Mouse (Mus musculus) duodenum, adult 2 months (tissue): ENCODE results near the gene Cyp27b1. TPM values are rescaled to one million over a fixed set of nuclear protein-coding genes. Genes with fewer than 3 reads are reported as not detected.

Experiments
- polyA plus RNA-seq: library from polyadenylated mRNA; depleted of rRNA; stranded (reverse); fragments of >200 nt; gene quantifications from 2 replicates; pipeline ENCODE4 v1.2.3, GENCODE M21; 2012; ENCODE audit warnings: low replicate concordance; rRNA removed

Cyp27b1 gene
- 0.13 and 0.65 TPM in 2 replicates for polyA plus RNA-seq

DNA sequence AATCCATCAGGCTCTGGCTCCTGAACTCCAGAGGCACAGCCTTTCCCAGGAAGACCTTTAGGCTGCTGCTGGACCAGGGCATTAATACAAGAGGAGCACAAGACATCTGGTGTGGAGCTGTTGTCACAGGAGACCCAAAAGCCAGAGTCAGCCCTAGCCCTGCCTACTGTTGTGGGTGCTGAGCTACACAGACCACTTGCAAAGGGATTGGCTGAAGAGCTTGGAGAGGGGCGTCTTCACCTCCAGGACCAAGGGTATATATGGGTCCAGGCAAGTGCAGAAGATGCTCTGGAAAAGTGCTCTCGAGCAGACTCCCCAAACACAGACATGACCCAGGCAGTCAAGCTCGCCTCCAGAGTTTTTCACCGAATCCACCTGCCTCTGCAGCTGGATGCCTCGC, at the start of gene Cyp27b1:
Gene Cyp27b1, plus strand, starts transcription at position 297 of the 400 bp plus-strand sequence.

GRCm38 (mm10) chr10:127000529-127000928, 47.5 kb upstream of the Cyp27b1 start, which contains the start of gene Avil:
TSS of gene Avil (plus strand) at chr10:127000709.

GRCm38 (mm10) chr10:127030336-127031296, 17.4 kb upstream of the Cyp27b1 start, which contains the start of gene Tsfm:
TSS of gene Tsfm (minus strand) at chr10:127030840.

DNA sequence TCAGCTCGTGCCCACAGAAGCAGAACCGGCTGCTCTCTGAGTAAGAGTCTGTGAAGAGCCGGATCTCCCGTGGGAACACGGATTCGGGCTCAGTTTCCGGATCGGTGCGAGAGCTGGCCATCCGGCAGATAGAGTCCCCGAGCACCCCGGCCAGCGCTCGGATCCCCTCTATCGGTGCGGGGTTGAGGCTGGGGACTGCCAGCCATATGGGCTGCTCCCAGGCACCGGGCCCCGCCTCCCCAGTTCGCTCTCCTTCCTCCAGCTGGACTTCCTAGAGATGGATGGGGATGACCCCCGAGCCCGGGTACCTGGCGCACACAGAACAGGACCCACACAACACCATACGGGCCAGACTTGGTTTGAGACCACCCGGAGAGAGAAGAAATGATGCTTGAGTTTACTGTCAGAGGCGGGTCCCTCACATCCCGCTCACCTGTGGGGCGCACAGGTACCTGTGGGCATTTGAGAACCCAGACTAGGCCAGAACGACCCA, 6.7 kb upstream of the Cyp27b1 start, which contains the start of the genes Mettl1 and Eef1akmt3:
Gene Mettl1, plus strand, starts transcription at position 141 of the 493 bp plus-strand sequence.
Gene Eef1akmt3, minus strand, starts transcription at position 240 of the 493 bp plus-strand sequence.

DNA sequence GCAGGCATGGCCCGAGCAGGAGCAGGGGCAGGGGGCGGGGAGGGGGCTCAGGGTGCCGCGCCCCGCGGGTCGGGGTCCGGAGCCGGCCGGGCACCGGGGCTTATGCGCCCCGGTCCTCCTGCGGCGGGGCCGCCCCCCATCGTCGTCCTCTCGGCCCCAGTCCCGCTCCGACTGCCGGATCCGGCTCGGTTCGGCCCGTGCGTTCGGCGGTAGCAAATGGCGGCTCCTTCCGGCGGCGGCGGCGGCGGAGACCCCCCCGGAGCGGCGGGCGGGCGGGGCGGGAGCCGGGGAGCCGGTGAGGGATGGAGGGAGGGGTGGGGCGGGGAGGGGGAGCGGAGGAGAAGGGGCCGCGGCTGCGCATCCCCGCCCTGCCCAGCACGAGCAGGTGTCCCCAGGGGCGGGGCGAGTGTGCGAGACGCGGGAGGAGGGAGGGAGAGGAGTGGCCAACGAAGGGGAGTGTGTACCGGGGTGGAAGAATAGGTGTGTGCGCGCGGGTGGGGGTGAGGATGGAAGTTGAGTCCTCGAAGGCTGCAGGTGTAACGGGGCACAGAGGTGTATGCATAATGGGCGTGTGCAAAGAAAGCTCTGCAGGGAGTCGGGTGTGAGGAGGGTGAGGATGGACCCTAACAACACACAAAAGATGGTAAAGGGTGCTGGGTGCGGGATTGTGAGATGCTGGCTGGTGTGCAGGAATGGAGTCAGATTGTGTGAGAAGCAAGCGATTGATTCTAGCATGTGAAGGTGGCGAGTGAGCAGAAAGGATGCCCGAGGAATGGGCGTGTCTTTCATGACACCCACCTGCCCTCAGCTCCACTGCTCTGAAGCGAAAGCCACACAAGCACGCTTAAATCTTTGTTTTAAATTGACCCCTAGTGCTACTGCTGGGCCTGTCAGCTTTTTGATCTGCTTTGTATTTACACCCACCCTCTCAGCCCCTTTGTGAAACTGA, 12.2 kb downstream of the Cyp27b1 start, which contains the start of gene March9:
Gene March9, minus strand, starts transcription at position 217 of the 949 bp plus-strand sequence.

DNA sequence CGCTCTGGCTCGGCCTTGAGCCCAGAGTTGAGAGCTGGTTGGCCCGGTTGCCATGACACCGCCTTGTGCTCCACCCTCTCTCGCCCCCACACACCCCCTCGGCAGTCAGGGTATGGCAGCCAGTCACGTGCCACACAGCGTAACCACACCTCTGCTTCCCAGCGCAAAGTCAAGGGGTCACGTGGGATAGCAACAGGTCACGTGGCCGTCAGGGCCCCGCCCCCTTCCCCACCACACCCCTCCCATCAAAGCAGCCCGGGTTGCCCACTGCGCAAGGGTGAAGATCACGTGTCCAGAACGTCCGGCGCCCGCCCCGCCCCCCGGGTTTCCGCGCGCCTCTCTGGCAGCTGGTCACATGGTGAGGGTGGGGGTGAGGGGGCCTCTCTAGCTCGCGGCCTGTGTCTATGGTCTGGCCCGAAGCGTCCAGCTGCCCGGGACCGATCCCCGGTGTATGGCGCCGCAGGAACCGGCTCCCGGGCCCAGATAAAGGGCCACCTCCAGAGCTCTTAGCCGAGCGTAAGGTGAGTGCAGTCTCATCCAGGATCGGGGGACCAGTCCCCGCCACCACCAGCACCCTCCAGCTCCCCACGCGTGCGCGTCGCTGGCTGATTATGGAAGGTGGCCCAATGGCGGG, 15.3 kb downstream of the Cyp27b1 start, which contains the start of gene Cdk4:
Gene Cdk4, plus strand, starts transcription at position 296 of the 634 bp plus-strand sequence.

GRCm38 (mm10) chr10:127070190-127071121, 22.4 kb downstream of the Cyp27b1 start, which contains the start of gene Tspan31:
TSS of gene Tspan31 (minus strand) at chr10:127070264.

DNA sequence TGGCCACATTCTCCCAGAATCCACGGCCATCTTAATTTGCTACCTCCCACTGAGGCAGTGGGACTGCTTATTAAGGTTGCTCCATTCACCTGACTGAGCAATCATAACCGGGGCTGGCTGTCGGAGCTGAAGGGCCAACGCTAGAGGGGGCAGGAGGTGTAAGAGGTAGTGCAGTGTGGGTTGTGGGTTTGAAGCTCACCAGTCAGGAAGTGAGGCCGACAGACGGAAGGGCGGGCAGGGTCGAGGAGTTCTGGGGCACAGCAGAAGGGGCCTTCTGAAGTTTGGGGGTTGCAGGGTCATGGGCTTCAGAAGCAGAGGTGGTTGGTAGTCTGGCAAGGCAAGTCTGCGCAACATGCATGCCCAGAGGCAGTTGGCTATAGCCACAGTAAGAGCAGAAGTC, 27.0 kb downstream of the Cyp27b1 start, which contains the start of gene Agap2:
Gene Agap2, plus strand, starts transcription at position 205 of the 400 bp plus-strand sequence.

Other genes starting within 250 kb of the Cyp27b1 start
- gene Atp23, start 146.9 kb upstream of the Cyp27b1 start, polyA plus RNA-seq = 5.5 and 5.8 TPM in 2 replicates
- gene Ctdsp2, start 69.5 kb upstream of the Cyp27b1 start, polyA plus RNA-seq = 59.2 and 74.5 TPM in 2 replicates
- 0.83 and 9.1 TPM in 2 replicates for gene Avil, start 47.5 kb upstream of the Cyp27b1 start, polyA plus RNA-seq
- 31.8 and 44.1 TPM in 2 replicates for gene Tsfm, start 17.4 kb upstream of the Cyp27b1 start, polyA plus RNA-seq
- 7.0 and 13.9 TPM in 2 replicates for gene Mettl1, start 6.8 kb upstream of the Cyp27b1 start, polyA plus RNA-seq
- gene Eef1akmt3, start 6.7 kb upstream of the Cyp27b1 start, polyA plus RNA-seq = 0.58 and 1.6 TPM in 2 replicates
- 4.3 and 5.4 TPM in 2 replicates for gene March9, start 11.9 kb downstream of the Cyp27b1 start, polyA plus RNA-seq
- 76.0 and 80.3 TPM in 2 replicates for gene Cdk4, start 15.3 kb downstream of the Cyp27b1 start, polyA plus RNA-seq
- 35.7 and 49.3 TPM in 2 replicates for gene Tspan31, start 22.0 kb downstream of the Cyp27b1 start, polyA plus RNA-seq
- gene Agap2, start 27.0 kb downstream of the Cyp27b1 start, polyA plus RNA-seq = 3.5 and 11.0 TPM in 2 replicates
- 93.3 and 122 TPM in 2 replicates for gene Os9, start 72.9 kb downstream of the Cyp27b1 start, polyA plus RNA-seq
- gene B4galnt1, start 117.0 kb downstream of the Cyp27b1 start, polyA plus RNA-seq = 360 and 560 TPM in 2 replicates
- gene Slc26a10, start 132.4 kb downstream of the Cyp27b1 start, polyA plus RNA-seq = 0.82 and 1.6 TPM in 2 replicates
- 14.2 and 14.6 TPM in 2 replicates for gene Arhgef25, start 141.8 kb downstream of the Cyp27b1 start, polyA plus RNA-seq
- gene Dtx3, start 147.5 kb downstream of the Cyp27b1 start, polyA plus RNA-seq = 35.7 and 63.9 TPM in 2 replicates
- 17.3 and 27.4 TPM in 2 replicates for gene Pip4k2c, start 163.3 kb downstream of the Cyp27b1 start, polyA plus RNA-seq
- gene Kif5a, start 215.1 kb downstream of the Cyp27b1 start, polyA plus RNA-seq = 1.7 and 6.0 TPM in 2 replicates
- gene Dctn2, start 218.1 kb downstream of the Cyp27b1 start, polyA plus RNA-seq = 160 and 195 TPM in 2 replicates
- 74.0 and 74.1 TPM in 2 replicates for gene Mbd6, start 240.8 kb downstream of the Cyp27b1 start, polyA plus RNA-seq